ENCODE assay signal across 26 mouse cellular contexts in the genomic region with DNA sequence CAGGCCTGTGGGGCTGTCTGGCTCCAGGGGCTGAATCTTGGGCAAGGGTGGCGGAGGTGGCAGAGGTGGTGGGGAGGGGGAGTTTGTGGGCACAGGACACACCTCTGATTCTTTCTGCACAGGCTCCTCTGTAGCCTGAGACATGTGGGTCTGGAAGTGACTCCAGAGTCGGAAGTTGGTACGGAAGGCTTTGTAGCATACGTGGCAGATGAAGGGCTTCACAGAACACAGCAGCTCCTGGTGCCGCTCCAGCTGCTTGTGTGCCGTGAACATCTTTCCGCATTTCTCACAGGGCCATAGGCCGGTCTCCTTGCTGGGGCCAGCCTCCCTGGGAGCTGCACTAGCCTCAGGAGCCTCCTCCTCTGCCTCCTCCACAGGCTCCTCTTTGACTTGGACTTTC.
"Had no signal": no experiment of that assay in that cellular context is flagged by ENCODE, and none has a peak within 500 bp of the region (broad histone marks: within the 10 kb centered on the region; RNA-seq: fewer than 3 reads in every experiment).

No protein-coding gene starts in this region.

- H3K9me3 ChIP-seq: limb, embryonic 10.5 days; limb, embryonic 12.5 days; limb, embryonic 13.5 days; limb, embryonic 15.5 days; liver, embryonic 12.5 days; liver, embryonic 13.5 days; liver, embryonic 15.5 days; lung, embryonic 15.5 days; megakaryocyte, embryonic 14.5 days; midbrain, embryonic 10.5 days; midbrain, embryonic 12.5 days; midbrain, embryonic 13.5 days; midbrain, embryonic 15.5 days had no signal

- H3K4me1 ChIP-seq: limb, embryonic 10.5 days; limb, embryonic 12.5 days; limb, embryonic 13.5 days; limb, embryonic 15.5 days; lung, embryonic 15.5 days; midbrain, embryonic 10.5 days; midbrain, embryonic 12.5 days; midbrain, embryonic 13.5 days; midbrain, embryonic 15.5 days had no signal

- H3K27me3 ChIP-seq: limb, embryonic 12.5 days; limb, embryonic 13.5 days; limb, embryonic 15.5 days; liver, embryonic 12.5 days; liver, embryonic 13.5 days; liver, embryonic 15.5 days; lung, embryonic 15.5 days; megakaryocyte, embryonic 14.5 days; midbrain, embryonic 12.5 days; midbrain, embryonic 13.5 days; midbrain, embryonic 15.5 days had no signal

- H3K4me3 ChIP-seq: limb, embryonic 10.5 days; limb, embryonic 12.5 days; limb, embryonic 13.5 days; limb, embryonic 15.5 days; liver, embryonic 12.5 days; liver, embryonic 13.5 days; liver, embryonic 15.5 days; lung, embryonic 15.5 days; megakaryocyte, embryonic 14.5 days; midbrain, embryonic 10.5 days; midbrain, embryonic 12.5 days; midbrain, embryonic 13.5 days; midbrain, embryonic 15.5 days; myocyte had no signal

- H3K27ac ChIP-seq: limb, embryonic 10.5 days; limb, embryonic 12.5 days; limb, embryonic 13.5 days; limb, embryonic 15.5 days; liver, embryonic 12.5 days; liver, embryonic 13.5 days; liver, embryonic 14.5 days; liver, embryonic 15.5 days; lung, embryonic 15.5 days; macrophage; midbrain, embryonic 10.5 days; midbrain, embryonic 12.5 days; midbrain, embryonic 13.5 days; midbrain, embryonic 15.5 days had no signal

- DNase-seq: left cerebral cortex, postnatal 4 days; liver; liver, embryonic 13.5 days; liver, postnatal 0 days; lung, adult 18-20 months; lung, adult 2 months; lung, embryonic 14.5 days; lung, postnatal 10 days; lung, postnatal 14 days; lung, postnatal 36 days; midbrain, embryonic 14.5 days had no signal
